Mouse (Mus musculus): ENCODE results near the gene Mtmr11. TPM values are rescaled to one million over a fixed set of nuclear protein-coding genes. Genes with fewer than 3 reads are reported as not detected.
A peak's percentile ranks its signal among the peaks of the same experiment; 100 is the strongest.
"Not testable (repeated sequence)": the region's sequence is repeated elsewhere in the genome, so short reads cannot be mapped to it uniquely, and the experiment has no call there.

Gene Mtmr11
- total and polyA plus RNA-seq, 3 experiments, result 2.7 TPM; not detected in 2

- Histone ChIP-seq H3K27me3 (ENCODE audit: insufficient read depth, low read length) (no peaks in the 10 kb centered on the region), H3K4me3 (ENCODE audit: low read depth, low read length) (no peak overlapping the region), H3K36me3 (replicated peaks) (peaks cover 12% of the 10 kb centered on the region), H3K4me1 (ENCODE audit: insufficient read depth, low read depth, low read length) (peaks cover 37% of the 10 kb centered on the region), H3K9me3 (replicated peaks) (peaks cover 5% of the 10 kb centered on the region)
- TF ChIP-seq CTCF (IDR thresholded peaks at IDR 0.05; ENCODE audit: low read depth, low read length) (no peak), POLR2AphosphoS5 (IDR thresholded peaks at IDR 0.05; ENCODE audit: insufficient replicate concordance, low read depth, low read length) (no peak), TAL1 (conservative IDR thresholded peaks at IDR 0.05; ENCODE audit: low read depth, low read length) (no peak), GATA2 (IDR thresholded peaks at IDR 0.05; ENCODE audit: borderline replicate concordance, low read depth, low read length) (no peak), GATA1 (IDR thresholded peaks at IDR 0.05; ENCODE audit: borderline replicate concordance, low read length) (no peak)
- DNase-seq (ENCODE audit: low spot score) (no peak), ATAC-seq (ENCODE audit: extremely low read depth, insufficient number of reproducible peaks, low FRiP score, poor library complexity, severe bottlenecking) (no peak)
Observed at GRCm38 (mm10) chr3:96199731-96200130, 37.9 kb downstream of the Mtmr11 start.

GRCm38 (mm10) chr3:96207819-96208218, 46.0 kb downstream of the Mtmr11 start:
- ATAC-seq (ENCODE audit: extremely low read depth, insufficient number of reproducible peaks, low FRiP score, poor library complexity, severe bottlenecking), result no peak
- peaks cover 6% of the 10 kb centered on the region for H3K9me3 ChIP-seq (replicated peaks)
- no peaks in the 10 kb centered on the region for H3K36me3 ChIP-seq (replicated peaks)
- H3K4me1 ChIP-seq (ENCODE audit: insufficient read depth, low read depth, low read length), result peaks cover 4% of the 10 kb centered on the region; the same call in 1 of the 2 replicates
- TF ChIP-seq GATA1 (IDR thresholded peaks at IDR 0.05; ENCODE audit: borderline replicate concordance, low read length), result no peak
- TF ChIP-seq GATA2 (IDR thresholded peaks at IDR 0.05; ENCODE audit: borderline replicate concordance, low read depth, low read length), result no peak
- no peak for TF ChIP-seq POLR2AphosphoS5 (IDR thresholded peaks at IDR 0.05; ENCODE audit: insufficient replicate concordance, low read depth, low read length)
- TF ChIP-seq CTCF (IDR thresholded peaks at IDR 0.05; ENCODE audit: low read depth, low read length), result no peak
- no peak for TF ChIP-seq TAL1 (conservative IDR thresholded peaks at IDR 0.05; ENCODE audit: low read depth, low read length)
- no peak for DNase-seq (ENCODE audit: low spot score)
- H3K4me3 ChIP-seq (ENCODE audit: low read depth, low read length), result no peak overlapping the region
- H3K27me3 ChIP-seq (ENCODE audit: insufficient read depth, low read length), result peaks cover 24% of the 10 kb centered on the region

GRCm38 (mm10) chr3:96209242-96209641, 47.4 kb downstream of the Mtmr11 start:
- TF ChIP-seq CTCF (IDR thresholded peaks at IDR 0.05; ENCODE audit: low read depth, low read length), result no peak
- no peak for TF ChIP-seq GATA1 (IDR thresholded peaks at IDR 0.05; ENCODE audit: borderline replicate concordance, low read length)
- no peak for TF ChIP-seq POLR2AphosphoS5 (IDR thresholded peaks at IDR 0.05; ENCODE audit: insufficient replicate concordance, low read depth, low read length)
- H3K36me3 ChIP-seq (replicated peaks), result no peaks in the 10 kb centered on the region
- no peak for ATAC-seq (ENCODE audit: extremely low read depth, insufficient number of reproducible peaks, low FRiP score, poor library complexity, severe bottlenecking)
- DNase-seq (ENCODE audit: low spot score), result no peak
- peaks cover 4% of the 10 kb centered on the region; the same call in 1 of the 2 replicates for H3K4me1 ChIP-seq (ENCODE audit: insufficient read depth, low read depth, low read length)
- H3K9me3 ChIP-seq (replicated peaks), result peaks cover 6% of the 10 kb centered on the region
- H3K4me3 ChIP-seq (ENCODE audit: low read depth, low read length), result no peak overlapping the region
- peaks cover 29% of the 10 kb centered on the region for H3K27me3 ChIP-seq (ENCODE audit: insufficient read depth, low read length)

- Histone ChIP-seq H3K36me3 (replicated peaks) (peaks cover 3% of the 10 kb centered on the region), H3K4me3 (ENCODE audit: low read depth, low read length) (peak overlapping the region; percentile 76), H3K9me3 (replicated peaks) (peaks cover 16% of the 10 kb centered on the region), H3K4me1 (ENCODE audit: insufficient read depth, low read depth, low read length) (peaks cover 13% of the 10 kb centered on the region), H3K27me3 (ENCODE audit: insufficient read depth, low read length) (peaks cover 6% of the 10 kb centered on the region)
- DNase-seq (ENCODE audit: low spot score) (peak; percentile 34), ATAC-seq (ENCODE audit: extremely low read depth, insufficient number of reproducible peaks, low FRiP score, poor library complexity, severe bottlenecking) (no peak)
- TF ChIP-seq CTCF (IDR thresholded peaks at IDR 0.05; ENCODE audit: low read depth, low read length) (no peak), POLR2AphosphoS5 (IDR thresholded peaks at IDR 0.05; ENCODE audit: insufficient replicate concordance, low read depth, low read length) (no peak), GATA1 (IDR thresholded peaks at IDR 0.05; ENCODE audit: borderline replicate concordance, low read length) (no peak), TAL1 (conservative IDR thresholded peaks at IDR 0.05; ENCODE audit: low read depth, low read length) (no peak), GATA2 (IDR thresholded peaks at IDR 0.05; ENCODE audit: borderline replicate concordance, low read depth, low read length) (no peak)
Observed at GRCm38 (mm10) chr3:96219191-96219641, 57.4 kb downstream of the Mtmr11 start.

GRCm38 (mm10) chr3:96219661-96220130, 57.9 kb downstream of the Mtmr11 start, which contains the start of the genes Bola1 and Hist2h2ab:
Bola1 (minus strand) TSS chr3:96219709.
Hist2h2ab (plus strand) TSS chr3:96219865.
- DNase-seq (ENCODE audit: low spot score), result peak; percentile 83

GRCm38 (mm10) chr3:96220131-96220764, 58.4 kb downstream of the Mtmr11 start:
- Histone ChIP-seq H3K9me3 (replicated peaks) (peaks cover 16% of the 10 kb centered on the region), H3K4me1 (ENCODE audit: insufficient read depth, low read depth, low read length) (peaks cover 17% of the 10 kb centered on the region), H3K4me3 (ENCODE audit: low read depth, low read length) (peak overlapping the region; percentile 76)
- not testable (repeated sequence) for ATAC-seq (ENCODE audit: extremely low read depth, insufficient number of reproducible peaks, low FRiP score, poor library complexity, severe bottlenecking); H3K36me3 ChIP-seq (replicated peaks); H3K27me3 ChIP-seq (ENCODE audit: insufficient read depth, low read length)
- peak; percentile 36 for DNase-seq (ENCODE audit: low spot score)

More at GRCm38 (mm10) chr3:96219661-96220130, 57.9 kb downstream of the Mtmr11 start, which contains the start of the genes Bola1 and Hist2h2ab:
- peaks cover 13% of the 10 kb centered on the region for H3K4me1 ChIP-seq (ENCODE audit: insufficient read depth, low read depth, low read length)
- peaks cover 16% of the 10 kb centered on the region for H3K9me3 ChIP-seq (replicated peaks)
- peaks cover 5% of the 10 kb centered on the region; the same call in 1 of the 2 replicates for H3K27me3 ChIP-seq (ENCODE audit: insufficient read depth, low read length)
- H3K36me3 ChIP-seq (replicated peaks), result peaks cover 3% of the 10 kb centered on the region
- no peak for TF ChIP-seq GATA2 (IDR thresholded peaks at IDR 0.05; ENCODE audit: borderline replicate concordance, low read depth, low read length)
- peak; percentile 90 for TF ChIP-seq POLR2AphosphoS5 (IDR thresholded peaks at IDR 0.05; ENCODE audit: insufficient replicate concordance, low read depth, low read length)
- peak; percentile 83 for ATAC-seq (ENCODE audit: extremely low read depth, insufficient number of reproducible peaks, low FRiP score, poor library complexity, severe bottlenecking)
- peak within 1 kb of the TSS; percentile 76 for H3K4me3 ChIP-seq (ENCODE audit: low read depth, low read length)
